Mouse (Mus musculus): ENCODE results near the gene Myd88. TPM values are rescaled to one million over a fixed set of nuclear protein-coding genes. Genes with fewer than 3 reads are reported as not detected.
"Not testable (repeated sequence)": the region's sequence is repeated elsewhere in the genome, so short reads cannot be mapped to it uniquely, and the experiment has no call there.

The Myd88 gene
- total RNA-seq (2022) = 1 to 10 TPM; 7.0 to 8.5 (median 7.6) TPM

- DNase-seq (ENCODE audit: low spot score in 2 of 2) = peak; percentile 86 to 99
Measured at GRCm38 (mm10) chr9:119340909-119341816, at the start of gene Myd88. Gene Myd88, minus strand, starts transcription at chr9:119341411.

- DNase-seq (ENCODE audit: low spot score in 2 of 2) = no peak
Measured at GRCm38 (mm10) chr9:119390214-119390613, 49.0 kb upstream of the Myd88 start.

DNA sequence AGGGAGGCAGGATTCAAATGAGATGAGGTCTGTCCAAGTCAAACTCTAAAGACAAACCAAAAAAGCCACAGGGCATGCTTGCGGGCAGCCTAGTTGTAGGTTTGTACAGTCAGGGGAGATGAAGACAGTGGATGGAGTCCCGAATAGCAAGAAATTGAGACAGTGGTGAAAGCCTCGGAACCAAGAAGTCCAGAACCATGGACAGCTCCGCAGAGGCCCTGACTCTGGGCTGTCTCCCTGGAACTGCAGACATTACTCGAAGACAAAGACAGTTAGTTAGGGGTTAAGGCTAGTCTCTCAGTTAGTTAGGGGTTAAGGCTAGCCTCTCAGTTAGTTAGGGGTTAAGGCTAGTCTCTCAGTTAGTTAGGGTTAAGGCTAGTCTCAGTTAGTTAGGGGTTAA is 47.7 kb upstream of the Myd88 start:
- DNase-seq (ENCODE audit: low spot score in 2 of 2) = no peak

DNA sequence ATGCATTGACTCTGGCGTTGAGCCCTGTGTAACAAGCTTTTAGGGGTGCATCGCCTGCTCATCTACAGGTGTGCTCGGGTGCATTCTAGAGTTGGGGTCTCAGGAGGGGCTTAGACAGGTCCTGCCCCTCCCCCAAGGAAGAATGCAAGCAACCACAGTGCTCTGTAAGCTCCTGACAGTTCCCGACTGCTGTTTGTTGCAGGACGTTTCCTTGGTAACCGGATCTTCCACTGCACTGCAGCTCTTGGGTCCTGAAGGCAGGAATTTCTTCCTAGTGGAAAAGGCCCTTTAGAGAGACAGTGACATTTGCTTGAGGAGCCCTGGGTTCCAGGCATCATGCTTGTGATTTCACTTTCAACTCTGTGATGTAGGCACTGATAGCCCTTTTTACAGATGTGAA is 41.4 kb upstream of the Myd88 start:
- DNase-seq (ENCODE audit: low spot score in 2 of 2) = no peak

DNA sequence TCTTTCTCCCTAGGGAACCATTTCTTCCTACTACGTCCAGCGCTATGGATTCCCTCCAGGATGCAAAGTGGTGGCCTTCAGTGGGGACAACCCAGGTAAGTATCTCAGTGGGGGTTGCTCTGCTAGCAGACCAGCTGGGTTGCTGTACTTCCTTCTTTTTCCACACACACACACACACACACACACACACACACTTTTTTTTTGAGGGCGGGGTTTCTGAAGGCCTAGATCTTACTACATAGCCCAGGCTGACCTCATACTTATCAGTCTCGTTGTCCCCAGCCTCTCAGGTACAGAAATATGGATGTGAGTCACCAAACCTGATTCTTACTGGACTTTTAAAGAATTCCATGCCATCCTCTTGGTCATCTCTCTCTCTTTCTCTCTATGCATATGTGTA is 37.0 kb upstream of the Myd88 start:
- no peak for DNase-seq (ENCODE audit: low spot score in 2 of 2)

DNA sequence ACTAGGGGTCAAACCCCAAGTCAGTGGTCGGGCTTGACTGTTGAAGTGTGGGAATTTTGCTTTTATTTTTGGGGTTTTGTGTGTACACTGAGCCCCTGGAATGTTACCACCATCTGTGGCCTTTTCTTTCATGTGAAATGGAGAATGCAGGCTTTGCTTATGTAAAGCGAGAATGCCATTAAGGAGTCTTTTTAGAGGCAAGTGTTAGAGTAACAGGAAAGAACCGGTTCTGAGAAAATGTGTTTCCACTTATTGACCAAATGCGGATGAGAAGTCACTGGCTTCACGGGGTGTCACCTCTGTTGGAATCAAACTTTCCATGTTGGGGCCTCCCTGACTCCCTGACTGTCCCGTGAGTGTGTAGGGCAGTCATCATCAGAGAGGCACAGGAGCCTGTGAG is 34.3 kb upstream of the Myd88 start:
- no peak for DNase-seq (ENCODE audit: low spot score in 2 of 2)

DNA sequence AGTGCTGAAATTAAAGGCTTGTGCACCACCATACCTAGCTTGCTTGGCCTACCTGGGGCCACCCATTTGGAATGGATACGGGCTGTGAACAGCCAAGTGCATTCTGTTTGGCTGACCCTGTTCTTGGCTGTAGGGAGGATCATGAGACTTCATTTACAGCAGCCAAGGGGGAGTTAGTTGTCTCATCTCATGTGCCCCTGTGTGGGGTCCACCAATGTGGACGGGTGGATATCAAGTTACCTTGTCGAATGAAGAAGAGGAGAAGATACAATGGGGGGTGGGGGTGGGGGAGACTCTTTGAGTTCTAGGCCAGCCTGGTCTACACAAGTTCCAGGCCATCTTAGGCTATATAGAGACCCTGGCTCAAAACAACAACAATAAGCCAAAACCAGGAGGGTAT is 33.8 kb upstream of the Myd88 start:
- no peak for DNase-seq (ENCODE audit: low spot score in 2 of 2)

DNA sequence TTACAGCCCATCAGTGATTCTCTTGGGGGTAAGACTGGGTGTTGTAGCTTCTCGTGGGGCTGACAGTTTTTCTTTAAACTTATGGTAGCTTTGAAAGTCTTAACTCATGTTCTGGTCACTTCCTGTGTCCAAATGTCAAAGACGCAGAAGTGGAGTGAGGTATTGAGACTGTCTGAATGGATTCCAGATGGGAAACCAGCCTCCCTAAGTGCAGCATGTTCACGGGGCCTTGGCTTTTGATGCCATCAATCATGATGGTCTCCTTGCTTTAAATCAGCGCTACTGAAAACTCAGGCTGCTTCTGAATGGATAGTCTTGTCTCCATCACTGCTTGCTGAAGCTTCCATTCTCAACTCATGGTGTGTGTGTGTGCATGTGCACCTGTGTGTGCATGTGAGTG is 30.0 kb upstream of the Myd88 start:
- DNase-seq (ENCODE audit: low spot score in 2 of 2) = no peak

DNA sequence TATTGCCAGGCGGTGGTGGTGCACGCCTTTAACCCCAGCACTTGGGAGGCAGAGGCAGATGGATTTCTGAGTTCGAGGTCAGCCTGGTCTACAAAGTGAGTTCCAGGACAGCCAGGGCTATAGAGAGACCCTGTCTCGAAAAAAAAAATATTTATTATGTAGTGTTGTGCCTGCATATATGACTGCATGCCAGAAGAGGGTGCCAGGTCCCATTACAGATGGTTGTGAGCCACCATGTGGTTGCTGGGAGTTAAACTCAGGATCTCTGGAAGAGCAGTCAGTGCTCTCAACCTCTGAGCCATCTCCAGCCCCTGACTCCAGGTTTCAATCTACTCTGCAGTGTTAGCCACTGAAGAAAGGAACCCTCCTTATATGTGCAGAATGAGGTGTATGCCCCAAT is 29.6 kb upstream of the Myd88 start:
- DNase-seq (ENCODE audit: low spot score in 2 of 2) = not testable (repeated sequence)

DNA sequence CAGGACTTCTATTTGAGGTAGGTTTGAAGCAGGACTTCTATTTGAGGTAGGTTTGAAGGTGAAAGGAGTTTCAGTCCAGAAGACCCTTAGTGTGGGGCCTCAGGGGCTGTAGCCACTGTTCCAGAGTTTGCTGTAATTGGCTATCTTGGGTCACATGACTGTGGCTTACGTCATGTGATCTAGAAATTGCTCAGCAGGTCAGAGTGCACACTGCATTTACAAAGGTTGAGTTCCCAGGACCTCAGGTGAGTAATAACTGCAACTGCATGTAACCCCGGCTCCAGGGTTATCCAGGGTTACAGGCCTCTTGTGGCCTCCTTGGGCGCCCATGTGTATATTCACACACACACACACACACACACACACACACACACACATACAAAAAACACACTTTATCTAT is 27.2 kb upstream of the Myd88 start:
- no peak for DNase-seq (ENCODE audit: low spot score in 2 of 2)

GRCm38 (mm10) chr9:119365284-119365683 is 24.1 kb upstream of the Myd88 start, which contains the start of gene Slc22a14:
Gene Slc22a14, minus strand, starts transcription at chr9:119365553.
- no peak for DNase-seq (ENCODE audit: low spot score in 2 of 2)

DNA sequence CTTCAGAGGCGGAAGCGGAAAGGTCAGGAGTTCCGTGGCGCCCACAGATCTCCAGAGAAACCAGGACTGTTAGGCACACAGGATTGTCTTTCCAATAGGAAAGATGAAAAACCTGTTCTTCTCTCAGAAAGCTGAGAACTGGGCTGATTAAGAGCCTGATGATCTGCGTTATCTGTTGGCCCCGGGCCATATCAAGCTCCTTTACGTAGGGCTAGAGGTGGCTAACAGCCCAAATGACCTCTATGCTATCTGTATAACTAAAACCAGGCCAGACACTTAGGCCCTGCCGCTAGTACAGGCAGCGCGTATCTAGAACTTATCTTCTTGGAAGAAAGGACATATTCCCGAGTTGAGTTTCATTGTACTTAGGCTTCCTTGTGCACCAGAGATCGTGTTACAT is 22.0 kb upstream of the Myd88 start:
- no peak for DNase-seq (ENCODE audit: low spot score in 2 of 2)

DNA sequence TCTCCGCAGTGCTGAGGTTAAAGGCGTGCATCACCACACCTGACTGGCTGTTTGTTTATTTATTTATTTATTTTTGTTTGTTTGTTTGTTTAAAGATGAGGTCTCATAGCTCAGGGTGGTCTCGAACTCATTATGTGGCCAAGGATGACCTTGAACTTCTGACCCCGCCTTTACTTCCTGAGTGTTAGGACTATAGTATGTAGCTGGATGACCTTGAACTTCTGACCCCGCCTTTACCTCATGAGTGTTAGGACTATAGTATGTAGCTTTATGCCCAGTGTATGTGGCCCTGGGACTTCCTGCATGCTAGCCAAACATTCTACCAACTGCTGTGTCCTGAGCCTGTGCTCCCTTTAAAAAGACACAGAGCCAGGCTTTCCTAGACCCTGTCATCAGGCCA is 20.2 kb upstream of the Myd88 start:
- DNase-seq (ENCODE audit: low spot score in 2 of 2) = no peak

DNA sequence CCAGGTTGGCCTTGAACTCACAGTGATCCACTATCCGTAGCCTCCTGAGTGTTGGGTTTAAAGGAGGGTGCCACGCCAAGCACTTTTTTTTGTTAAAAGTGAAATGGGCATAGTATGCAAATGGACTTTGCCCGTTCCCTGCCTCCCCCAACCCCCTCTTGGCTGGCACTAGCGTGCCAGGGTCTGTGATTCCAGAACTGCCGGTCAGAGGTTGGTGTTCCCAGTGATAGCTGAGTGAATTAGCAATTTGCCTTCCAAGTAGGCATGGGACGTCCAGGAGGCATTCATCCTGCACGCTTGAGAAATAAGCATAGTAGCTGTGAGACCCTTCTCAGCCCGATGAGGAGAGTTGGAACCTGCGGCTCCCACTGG is 16.8 kb upstream of the Myd88 start:
- no peak for DNase-seq (ENCODE audit: low spot score in 2 of 2)

DNA sequence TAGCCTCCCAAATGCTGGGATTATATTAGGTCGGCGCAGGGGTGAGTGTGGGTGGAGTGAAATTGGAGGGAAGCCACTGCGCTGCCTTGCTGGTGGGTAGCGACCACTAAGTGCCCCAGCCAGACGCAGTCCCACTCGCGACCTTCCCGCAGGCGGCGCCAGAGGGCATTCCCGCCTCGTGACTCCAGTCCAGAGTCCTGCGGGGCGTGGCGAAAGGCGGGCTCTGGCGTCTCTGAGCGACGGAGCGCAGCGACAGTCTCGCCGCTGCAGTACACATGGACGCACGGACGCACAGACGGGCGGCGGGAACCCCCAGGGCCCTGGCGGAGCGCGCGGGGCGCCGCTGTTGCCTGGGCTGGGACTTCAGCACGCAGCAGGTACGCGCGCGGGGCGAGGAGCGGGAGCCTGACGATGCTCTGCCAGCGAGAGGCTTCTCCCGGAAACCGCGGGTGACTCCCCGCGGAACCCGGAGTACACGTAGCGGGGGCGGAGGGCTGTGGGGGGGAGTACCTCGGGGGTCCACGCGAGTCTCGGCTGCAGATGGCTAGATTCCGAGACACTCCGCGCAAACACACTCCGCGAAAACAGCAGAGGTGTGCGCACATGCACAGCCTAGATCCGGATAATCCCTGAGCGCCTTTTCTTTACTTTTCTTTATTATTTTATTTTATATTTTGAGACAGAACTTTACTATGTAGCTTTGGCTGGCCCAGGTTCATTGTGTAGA is 16.3 kb upstream of the Myd88 start, which contains the start of gene Xylb:
TSS of gene Xylb (plus strand) at position 51 of the 727 bp plus-strand sequence.
- peak; percentile 80 to 81 for DNase-seq (ENCODE audit: low spot score in 2 of 2)

GRCm38 (mm10) chr9:119355943-119356342 is 14.7 kb upstream of the Myd88 start:
- no peak for DNase-seq (ENCODE audit: low spot score in 2 of 2)

- DNase-seq (ENCODE audit: low spot score in 2 of 2) = no peak
Measured at GRCm38 (mm10) chr9:119353926-119354325, 12.7 kb upstream of the Myd88 start.

- DNase-seq (ENCODE audit: low spot score in 2 of 2) = peak; percentile 42 to 51
Measured at GRCm38 (mm10) chr9:119352060-119352459, 10.8 kb upstream of the Myd88 start.

- no peak for DNase-seq (ENCODE audit: low spot score in 2 of 2)
Measured at GRCm38 (mm10) chr9:119350947-119351705, 9.9 kb upstream of the Myd88 start.

DNA sequence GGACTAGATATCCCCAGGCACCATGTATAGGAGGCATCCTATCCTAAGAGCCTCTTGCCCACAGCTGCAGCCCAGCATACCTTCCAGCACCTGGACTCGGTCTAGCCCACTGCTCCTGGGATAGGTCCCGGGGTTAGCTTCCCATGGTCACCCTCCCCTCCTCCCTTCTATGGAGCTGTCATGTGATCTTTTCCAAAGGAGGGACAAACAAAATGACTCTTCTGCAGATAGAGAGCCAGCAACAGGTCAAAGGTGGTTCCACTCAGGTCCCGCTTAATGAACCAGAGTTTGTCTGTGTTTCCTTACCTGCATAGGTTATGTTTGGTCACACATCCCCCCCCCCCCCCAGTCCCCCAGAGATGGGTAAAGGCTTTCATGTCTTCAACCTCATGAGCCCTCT is 9.3 kb upstream of the Myd88 start:
- no peak for DNase-seq (ENCODE audit: low spot score in 2 of 2)

DNA sequence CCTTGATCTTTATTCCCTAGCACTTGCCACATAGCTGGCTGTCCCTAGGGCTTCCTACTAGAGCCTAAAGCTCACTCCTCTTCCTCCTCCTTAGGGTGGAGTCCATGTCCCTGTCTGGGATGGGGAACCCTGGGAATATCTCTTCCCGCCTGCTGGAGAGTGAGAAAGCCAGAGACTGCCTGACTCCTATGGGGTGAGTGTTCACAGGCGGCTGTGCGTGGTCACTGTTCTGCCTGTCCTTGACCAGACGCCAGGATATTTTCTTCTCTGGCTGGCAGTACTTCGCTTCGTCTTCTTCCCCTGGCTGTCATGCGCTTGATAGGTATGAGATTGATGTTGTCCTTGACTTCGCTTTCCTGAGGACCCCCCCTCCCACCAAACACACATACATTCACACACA is 5.2 kb upstream of the Myd88 start:
- no peak for DNase-seq (ENCODE audit: low spot score in 2 of 2)

DNA sequence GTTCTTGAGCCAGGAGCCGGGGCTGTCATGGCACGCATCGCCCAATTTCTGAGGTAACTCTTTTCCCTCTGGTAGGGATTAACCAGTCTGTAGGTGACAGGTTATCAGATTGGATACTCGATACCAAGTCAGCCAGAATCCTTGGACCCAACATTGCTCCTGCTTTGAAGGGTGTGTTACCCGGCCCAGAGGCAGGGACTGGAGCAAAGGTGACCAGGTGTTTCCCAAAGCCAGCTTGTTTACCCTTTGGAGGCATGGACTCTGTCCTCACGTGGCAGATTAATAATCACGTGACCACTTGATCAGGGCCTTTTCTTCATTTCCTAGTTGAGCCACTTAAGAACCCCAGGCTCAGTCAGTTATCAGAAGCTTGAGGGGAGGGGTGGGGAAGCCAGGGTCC is 1.5 kb upstream of the Myd88 start:
- no peak for DNase-seq (ENCODE audit: low spot score in 2 of 2)

Measured in left cerebral cortex, adult 8-10 months (tissue).